Mouse (Mus musculus) neural tube, embryonic 14.5 days (tissue): ENCODE measurements around the gene Bcdin3d. TPM values are rescaled to one million over a fixed set of nuclear protein-coding genes. Genes with fewer than 3 reads are reported as not detected.

Experiments used
- ATAC-seq: fragments of 200-750 bp; cut with Nextera tagmentation; 2 replicates; pipeline ENCODE4 v1.8.0; 2017; ENCODE audit warnings: low read depth, mild to moderate bottlenecking, moderate TSS enrichment, moderate library complexity
- H3K27ac ChIP-seq: fragments of 300-500 bp; sonication (generic); 2 replicates; pipeline ENCODE4 v1.5.1; 2014; ENCODE audit warnings: low read depth, mild to moderate bottlenecking, control low read depth, low read length, moderate library complexity, mixed read lengths
- H3K27me3 ChIP-seq: fragments of 300-500 bp; sonication (generic); 2 replicates; pipeline ENCODE4 v1.6.1; 2014; ENCODE audit warnings: low read length; ENCODE audit not compliant: control insufficient read depth, insufficient read depth
- H3K36me3 ChIP-seq: fragments of 300-500 bp; sonication (generic); 2 replicates; pipeline ENCODE4 v1.6.1; 2014; ENCODE audit warnings: low read length, mixed read lengths; ENCODE audit not compliant: control insufficient read depth, insufficient read depth
- H3K4me1 ChIP-seq: fragments of 300-500 bp; sonication (generic); 2 replicates; pipeline ENCODE4 v1.6.1; 2014; ENCODE audit warnings: low read length; ENCODE audit not compliant: control insufficient read depth, insufficient read depth
- H3K4me2 ChIP-seq: fragments of 300-500 bp; sonication (generic); 2 replicates; pipeline ENCODE4 v1.6.1; 2014; ENCODE audit warnings: mild to moderate bottlenecking, low read depth, low read length, control low read depth
- H3K4me3 ChIP-seq: fragments of 300-500 bp; sonication (generic); 2 replicates; pipeline ENCODE4 v1.5.1; 2014; ENCODE audit warnings: low read depth, low read length, control low read depth, mixed read lengths
- H3K9ac ChIP-seq: fragments of 300-500 bp; sonication (generic); replicated peaks from 2 replicates; pipeline ENCODE4 v1.6.1; 2014; ENCODE audit warnings: low read depth, mild to moderate bottlenecking, control low read depth, low read length, mixed read lengths
- H3K9me3 ChIP-seq: fragments of 300-500 bp; sonication (generic); 2 replicates; pipeline ENCODE4 v1.6.1; 2016; ENCODE audit warnings: low read length; ENCODE audit not compliant: control insufficient read depth
- WGBS: fragments of 180-500 bp; shearing (Covaris S2); extraction: QIAGEN DNeasy Blood & Tissue Kit; methylation state at CpG from one replicate; pipeline ENCODE4 v1.1.7; 2014; 5-methylcytosine and 5-hydroxymethylcytosine counted together
- polyA plus RNA-seq: library from polyadenylated mRNA; unstranded; fragments of >200 nt; fragmentation: Nextera tagmentation; extraction: Ambion mirVana; gene quantifications from 2 replicates; pipeline ENCODE4 v1.2.1, GENCODE M21; 2014

Bcdin3d gene
- 19.7 and 20.2 TPM in 2 replicates for polyA plus RNA-seq

DNA sequence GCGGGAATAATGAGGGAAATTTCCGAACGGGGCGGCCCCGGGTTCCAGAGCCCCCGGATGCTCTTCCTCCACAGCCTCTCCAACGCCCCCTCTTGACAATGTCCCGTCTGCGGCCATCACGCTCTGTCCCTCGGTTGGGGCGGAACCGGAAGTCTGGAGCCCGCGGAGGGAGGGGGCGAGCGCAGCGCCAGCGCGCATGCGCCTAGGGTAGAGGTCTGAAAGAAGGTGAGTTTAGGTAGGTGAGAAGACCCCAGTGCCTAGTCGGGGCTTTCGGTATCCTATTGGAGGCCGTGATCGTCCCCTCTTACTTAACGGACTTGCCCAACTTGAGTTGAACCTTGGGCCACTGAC is at the start of gene Bcdin3d:
Gene Bcdin3d, minus strand, starts transcription at position 155 of the 351 bp plus-strand sequence.
- WGBS, result under 1% methylated on average over 26 of the region's 26 CpGs
- peak; percentile 87 for ATAC-seq
- Histone ChIP-seq H3K4me1 (peaks cover 4% of the 10 kb centered on the region; the same call in 1 of the 2 replicates), H3K9ac (peak within 1 kb of the TSS; percentile 92), H3K4me2 (peak within 1 kb of the TSS; percentile 77), H3K27me3 (no peaks in the 10 kb centered on the region), H3K27ac (peak within 1 kb of the TSS; percentile 87), H3K4me3 (peak within 1 kb of the TSS; percentile 77), H3K9me3 (no peaks in the 10 kb centered on the region), H3K36me3 (no peaks in the 10 kb centered on the region)

DNA sequence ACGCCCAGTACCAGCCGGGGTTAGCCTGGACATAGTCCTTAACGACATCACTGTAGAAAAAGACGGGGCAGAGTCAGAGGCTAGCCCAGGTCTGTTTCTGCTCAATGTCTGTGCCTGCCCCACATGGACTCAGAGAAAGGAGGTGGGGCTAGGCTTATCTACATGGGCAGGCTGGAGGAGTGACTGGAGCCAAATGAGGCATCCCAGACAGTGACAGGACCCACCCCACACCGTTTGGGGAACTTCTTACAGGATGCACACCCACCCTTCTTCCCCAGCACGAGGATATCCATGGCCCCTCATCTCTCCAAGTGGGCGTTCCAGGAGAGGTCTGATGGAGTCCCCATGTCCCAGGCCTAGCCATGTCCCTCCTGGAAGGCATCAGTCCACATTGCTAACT is 45.8 kb upstream of the Bcdin3d start:
- no peak overlapping the region for H3K4me2 ChIP-seq
- H3K4me1 ChIP-seq, result no peaks in the 10 kb centered on the region
- H3K9me3 ChIP-seq, result no peaks in the 10 kb centered on the region
- no peaks in the 10 kb centered on the region for H3K27me3 ChIP-seq
- H3K4me3 ChIP-seq, result no peak overlapping the region
- no peak overlapping the region for H3K27ac ChIP-seq
- H3K36me3 ChIP-seq, result no peaks in the 10 kb centered on the region
- 84% methylated on average over 7 of the region's 7 CpGs for WGBS
- H3K9ac ChIP-seq, result no peak overlapping the region
- no peak for ATAC-seq

DNA sequence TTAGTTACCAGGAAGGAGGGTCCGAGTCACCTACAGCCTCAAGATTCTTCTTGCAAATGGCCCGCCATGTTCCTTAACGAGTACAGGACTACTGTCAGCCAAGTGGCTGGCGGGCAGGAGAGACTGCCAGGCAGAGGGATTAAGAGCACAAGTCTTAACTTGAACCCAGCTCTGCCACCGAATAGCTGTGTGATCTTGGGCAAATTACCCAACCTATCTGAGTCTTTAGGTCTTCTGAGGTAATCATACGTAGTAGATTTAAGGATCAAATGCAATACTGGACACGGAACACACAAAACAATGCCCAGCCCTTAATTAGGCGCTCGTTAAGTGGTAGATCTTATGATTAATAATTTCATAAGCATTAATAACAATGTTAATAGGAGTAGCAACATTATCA is 45.1 kb upstream of the Bcdin3d start:
- ATAC-seq, result no peak
- Histone ChIP-seq H3K4me2 (no peak overlapping the region), H3K36me3 (no peaks in the 10 kb centered on the region), H3K9me3 (no peaks in the 10 kb centered on the region), H3K27ac (no peak overlapping the region), H3K4me1 (no peaks in the 10 kb centered on the region), H3K9ac (no peak overlapping the region), H3K4me3 (no peak overlapping the region), H3K27me3 (no peaks in the 10 kb centered on the region)
- WGBS, result 97% methylated on average over 9 of the region's 9 CpGs

DNA sequence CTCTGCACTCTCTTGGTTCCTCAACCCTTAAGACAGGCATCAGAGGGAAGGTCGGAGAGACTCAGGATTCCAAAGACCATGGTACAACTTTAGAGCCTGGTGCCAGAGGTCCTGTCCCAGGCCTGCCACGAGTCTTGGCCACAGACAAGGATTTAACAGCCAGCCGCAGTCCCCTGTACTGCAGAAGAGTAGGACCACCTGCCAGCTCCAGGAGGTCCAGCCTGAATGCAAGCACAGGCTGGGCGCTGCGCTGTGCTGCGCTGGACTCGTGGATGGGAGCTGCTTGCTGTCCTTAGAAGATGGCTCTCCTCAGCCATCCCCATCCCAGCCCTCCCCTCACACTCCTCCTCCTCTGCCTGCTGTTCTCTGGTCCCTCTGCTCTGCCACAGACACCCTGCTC is 43.2 kb upstream of the Bcdin3d start:
- no peak overlapping the region for H3K4me3 ChIP-seq
- no peak overlapping the region for H3K4me2 ChIP-seq
- 77% methylated on average over 7 of the region's 7 CpGs for WGBS
- no peaks in the 10 kb centered on the region for H3K4me1 ChIP-seq
- H3K27me3 ChIP-seq, result no peaks in the 10 kb centered on the region
- H3K27ac ChIP-seq, result no peak overlapping the region
- H3K9me3 ChIP-seq, result no peaks in the 10 kb centered on the region
- H3K36me3 ChIP-seq, result no peaks in the 10 kb centered on the region
- no peak overlapping the region for H3K9ac ChIP-seq
- ATAC-seq, result no peak

GRCm38 (mm10) chr15:99516715-99517114 is 42.2 kb upstream of the Bcdin3d start:
- Histone ChIP-seq H3K36me3 (no peaks in the 10 kb centered on the region), H3K27me3 (no peaks in the 10 kb centered on the region), H3K9me3 (no peaks in the 10 kb centered on the region), H3K4me1 (no peaks in the 10 kb centered on the region), H3K4me2 (no peak overlapping the region), H3K9ac (no peak overlapping the region), H3K27ac (no peak overlapping the region), H3K4me3 (no peak overlapping the region)
- WGBS, result 45% methylated on average over 8 of the region's 8 CpGs
- no peak for ATAC-seq

- Histone ChIP-seq H3K4me2 (no peak overlapping the region), H3K27me3 (no peaks in the 10 kb centered on the region), H3K9ac (no peak overlapping the region), H3K4me1 (no peaks in the 10 kb centered on the region), H3K27ac (no peak overlapping the region), H3K36me3 (no peaks in the 10 kb centered on the region), H3K4me3 (no peak overlapping the region), H3K9me3 (no peaks in the 10 kb centered on the region)
- ATAC-seq, result no peak
- 85% methylated on average over 15 of the region's 15 CpGs for WGBS
Measured at GRCm38 (mm10) chr15:99511797-99512525, 37.4 kb upstream of the Bcdin3d start.

GRCm38 (mm10) chr15:99510621-99511020 is 36.1 kb upstream of the Bcdin3d start:
- H3K9ac ChIP-seq, result no peak overlapping the region
- ATAC-seq, result no peak
- no peaks in the 10 kb centered on the region for H3K9me3 ChIP-seq
- H3K27me3 ChIP-seq, result no peaks in the 10 kb centered on the region
- WGBS, result 81% methylated on average over 3 of the region's 3 CpGs
- no peak overlapping the region for H3K4me2 ChIP-seq
- H3K4me3 ChIP-seq, result no peak overlapping the region
- H3K27ac ChIP-seq, result no peak overlapping the region
- H3K36me3 ChIP-seq, result no peaks in the 10 kb centered on the region
- H3K4me1 ChIP-seq, result no peaks in the 10 kb centered on the region

- Histone ChIP-seq H3K9me3 (no peaks in the 10 kb centered on the region), H3K36me3 (no peaks in the 10 kb centered on the region), H3K27ac (no peak overlapping the region), H3K27me3 (no peaks in the 10 kb centered on the region), H3K4me3 (no peak overlapping the region), H3K4me2 (no peak overlapping the region), H3K9ac (no peak overlapping the region), H3K4me1 (no peaks in the 10 kb centered on the region)
- ATAC-seq, result no peak
- 90% methylated on average over 7 of the region's 7 CpGs for WGBS
Measured at GRCm38 (mm10) chr15:99509840-99510239, 35.3 kb upstream of the Bcdin3d start.

- H3K4me1 ChIP-seq, result peaks cover 11% of the 10 kb centered on the region; the same call in 1 of the 2 replicates
- no peak overlapping the region for H3K9ac ChIP-seq
- no peak overlapping the region for H3K4me2 ChIP-seq
- no peak overlapping the region for H3K4me3 ChIP-seq
- no peaks in the 10 kb centered on the region for H3K36me3 ChIP-seq
- H3K9me3 ChIP-seq, result no peaks in the 10 kb centered on the region
- WGBS, result 87% methylated on average over 15 of the region's 15 CpGs
- H3K27ac ChIP-seq, result no peak overlapping the region
- H3K27me3 ChIP-seq, result no peaks in the 10 kb centered on the region
- no peak for ATAC-seq
Measured at GRCm38 (mm10) chr15:99505324-99506095, 31.0 kb upstream of the Bcdin3d start.
